Mouse (Mus musculus): ENCODE measurements at regions not wholly inside any gene's neighbourhood (a gene's known extent, or its start where the extent isn't known, plus 50 kb on each side); places are given as distances from the start of the nearest gene placed in this dataset.

GRCm38 (mm10) chr14:118318524-118318923 lies 51.8 kb downstream of the Gm9376 start:
- DNase-seq (ENCODE audit: low spot score), result no peak

GRCm38 (mm10) chr14:118320101-118320500 lies 53.3 kb downstream of the Gm9376 start:
- DNase-seq (ENCODE audit: low spot score), result no peak

GRCm38 (mm10) chr14:118321083-118321482 lies 54.3 kb downstream of the Gm9376 start:
- no peak for DNase-seq (ENCODE audit: low spot score)

GRCm38 (mm10) chr14:118322003-118322821 lies 55.5 kb downstream of the Gm9376 start:
- no peak for DNase-seq (ENCODE audit: low spot score)

- no peak for DNase-seq (ENCODE audit: low spot score)
Measured at GRCm38 (mm10) chr14:118322865-118323264, 56.1 kb downstream of the Gm9376 start.

- no peak for DNase-seq (ENCODE audit: low spot score)
Measured at GRCm38 (mm10) chr14:118338071-118338470, 71.3 kb downstream of the Gm9376 start.

- DNase-seq (ENCODE audit: low spot score), result no peak
Measured at GRCm38 (mm10) chr14:118362931-118363330, 96.2 kb downstream of the Gm9376 start.

GRCm38 (mm10) chr14:118363391-118363821 lies 96.6 kb downstream of the Gm9376 start:
- no peak for DNase-seq (ENCODE audit: low spot score)

GRCm38 (mm10) chr14:118366522-118366921 lies 99.8 kb downstream of the Gm9376 start:
- DNase-seq (ENCODE audit: low spot score), result no peak

GRCm38 (mm10) chr14:118368619-118369431 lies 102.1 kb downstream of the Gm9376 start:
- no peak for DNase-seq (ENCODE audit: low spot score)

- DNase-seq (ENCODE audit: low spot score), result no peak
Measured at GRCm38 (mm10) chr14:118371336-118371735, 104.6 kb downstream of the Gm9376 start.

GRCm38 (mm10) chr14:118374819-118375520 lies 108.2 kb downstream of the Gm9376 start:
- DNase-seq (ENCODE audit: low spot score), result no peak

- DNase-seq (ENCODE audit: low spot score), result no peak
Measured at GRCm38 (mm10) chr14:118375641-118376040, 108.9 kb downstream of the Gm9376 start.

GRCm38 (mm10) chr14:118379624-118380023 lies 112.9 kb downstream of the Gm9376 start:
- no peak for DNase-seq (ENCODE audit: low spot score)

- no peak for DNase-seq (ENCODE audit: low spot score)
Measured at GRCm38 (mm10) chr14:118385529-118385932, 118.8 kb downstream of the Gm9376 start.

GRCm38 (mm10) chr14:118388061-118388460 lies 121.3 kb downstream of the Gm9376 start:
- no peak for DNase-seq (ENCODE audit: low spot score)

- no peak for DNase-seq (ENCODE audit: low spot score)
Measured at GRCm38 (mm10) chr14:118390790-118391189, 124.0 kb downstream of the Gm9376 start.

- DNase-seq (ENCODE audit: low spot score), result no peak
Measured at GRCm38 (mm10) chr14:118391561-118391960, 124.8 kb downstream of the Gm9376 start.

- no peak for DNase-seq (ENCODE audit: low spot score)
Measured at GRCm38 (mm10) chr14:118393676-118394075, 126.9 kb downstream of the Gm9376 start.

GRCm38 (mm10) chr14:118414275-118414674 lies 147.5 kb downstream of the Gm9376 start:
- no peak for DNase-seq (ENCODE audit: low spot score)

GRCm38 (mm10) chr14:118416163-118416562 lies 149.4 kb downstream of the Gm9376 start:
- no peak for DNase-seq (ENCODE audit: low spot score)

GRCm38 (mm10) chr14:118419442-118420193 lies 152.9 kb downstream of the Gm9376 start:
- DNase-seq (ENCODE audit: low spot score), result no peak

All from adipocyte (in vitro differentiated cells).